Mouse (Mus musculus) liver, postnatal 0 days (tissue): ENCODE data around the gene Tmprss6. TPM values are rescaled to one million over a fixed set of nuclear protein-coding genes. Genes with fewer than 3 reads are reported as not detected.

ENCODE experiments used
- ATAC-seq: fragments of 200-750 bp; cut with Nextera tagmentation; 2 replicates; pipeline ENCODE4 v1.8.0; 2017; ENCODE audit warnings: mild to moderate bottlenecking, moderate library complexity
- DNase-seq: peaks from one replicate; pipeline ENCODE4 v3.0.0-alpha.2; 2016
- H3K27ac ChIP-seq: fragments of 300-500 bp; sonication (generic); 2 replicates; pipeline ENCODE4 v1.5.1; 2014; ENCODE audit warnings: antibody characterized with exemption, moderate library complexity, mild to moderate bottlenecking, low read depth
- H3K27me3 ChIP-seq: fragments of 300-500 bp; sonication (generic); 2 replicates; pipeline ENCODE4 v1.6.1; 2014; ENCODE audit warnings: low read length, control low read depth, mixed read lengths; ENCODE audit not compliant: insufficient read depth
- H3K36me3 ChIP-seq: fragments of 300-500 bp; sonication (generic); replicated peaks from 2 replicates; pipeline ENCODE4 v1.6.1; 2014; ENCODE audit warnings: mild to moderate bottlenecking, control low read depth, low read length, moderate library complexity, mixed read lengths; ENCODE audit not compliant: insufficient read depth
- H3K4me1 ChIP-seq: fragments of 300-500 bp; sonication (generic); 2 replicates; pipeline ENCODE4 v1.6.1; 2014; ENCODE audit warnings: antibody characterized with exemption, mild to moderate bottlenecking, control low read depth; ENCODE audit not compliant: insufficient read depth
- H3K4me2 ChIP-seq: fragments of 300-500 bp; sonication (generic); 2 replicates; pipeline ENCODE4 v1.6.1; 2014; ENCODE audit warnings: low read depth, mild to moderate bottlenecking, low read length, moderate library complexity, mixed read lengths
- H3K4me3 ChIP-seq: fragments of 300-500 bp; sonication (generic); 2 replicates; pipeline ENCODE4 v1.5.1; 2014; ENCODE audit warnings: low read depth, low read length
- H3K9ac ChIP-seq: fragments of 300-500 bp; sonication (generic); replicated peaks from 2 replicates; pipeline ENCODE4 v1.6.1; 2014; ENCODE audit warnings: mild to moderate bottlenecking, moderate library complexity
- H3K9me3 ChIP-seq: fragments of 300-500 bp; sonication (generic); 2 replicates; pipeline ENCODE4 v1.6.1; 2016; ENCODE audit warnings: mild to moderate bottlenecking, control low read depth, low read length, mixed read lengths
- CTCF ChIP-seq: sonication (generic); IDR thresholded peaks from 2 replicates; pipeline ENCODE4 v1.5.1; 2016; ENCODE audit warnings: antibody characterized with exemption, low read depth
- EP300 ChIP-seq: IDR thresholded peaks from 2 replicates; pipeline ENCODE4 v1.6.1; 2016; ENCODE audit warnings: antibody characterized with exemption, low read depth, mild to moderate bottlenecking
- WGBS: fragments of 180-500 bp; shearing (Covaris S2); extraction: QIAGEN DNeasy Blood & Tissue Kit; methylation state at CpG from one replicate; pipeline ENCODE4 v1.1.7; 2014; ENCODE audit not compliant: insufficient replicate concordance; 5-methylcytosine and 5-hydroxymethylcytosine counted together
- polyA plus RNA-seq: library from polyadenylated mRNA; unstranded; fragments of >200 nt; fragmentation: Nextera tagmentation; extraction: Ambion mirVana; gene quantifications from 2 replicates; pipeline ENCODE4 v1.2.1, GENCODE M21; 2015

Tmprss6 gene
- polyA plus RNA-seq, 1 experiment from 2014 or later: 80.3 TPM

DNA sequence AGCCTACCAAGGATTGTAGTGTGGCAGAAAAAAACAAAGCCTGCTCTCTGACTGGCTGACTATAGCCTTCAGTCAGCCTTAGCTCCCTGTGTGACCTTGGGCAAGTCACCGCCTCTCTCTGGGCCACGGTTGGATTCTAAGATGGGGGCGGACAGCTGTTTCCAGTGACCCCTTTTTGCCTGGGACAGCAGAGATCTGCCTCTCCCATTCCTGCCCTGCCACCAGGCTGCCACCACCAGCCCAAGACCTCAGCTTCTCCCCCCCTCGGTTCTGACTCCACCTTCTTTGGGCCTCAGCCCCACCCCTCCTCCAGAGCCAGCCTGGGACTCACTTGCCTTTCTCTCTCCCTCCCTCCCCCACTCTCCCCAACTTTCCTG, 30.4 kb downstream of the Tmprss6 start:
- TF ChIP-seq EP300 (no peak), CTCF (no peak)
- Histone ChIP-seq H3K4me3 (no peak overlapping the region), H3K9ac (no peak overlapping the region), H3K27me3 (peaks cover 3% of the 10 kb centered on the region; the same call in 1 of the 2 replicates), H3K27ac (peak overlapping the region; percentile 51; the same call in 1 of the 2 replicates), H3K4me2 (no peak overlapping the region), H3K9me3 (no peaks in the 10 kb centered on the region), H3K36me3 (peaks cover 11% of the 10 kb centered on the region; the same call in 1 of the 2 replicates), H3K4me1 (peaks cover 13% of the 10 kb centered on the region)
- ATAC-seq: no peak
- 50% methylated on average over 4 of the region's 4 CpGs for WGBS
- no peak for DNase-seq

- peak; percentile 13 for ATAC-seq
- WGBS: 45% methylated on average over 23 of the region's 23 CpGs
- Histone ChIP-seq H3K4me2 (peak overlapping the region; percentile 49), H3K4me3 (no peak overlapping the region), H3K36me3 (peaks cover 11% of the 10 kb centered on the region; the same call in 1 of the 2 replicates), H3K27me3 (peaks cover 3% of the 10 kb centered on the region; the same call in 1 of the 2 replicates), H3K9me3 (no peaks in the 10 kb centered on the region), H3K9ac (peak overlapping the region; percentile 55), H3K4me1 (peaks cover 17% of the 10 kb centered on the region), H3K27ac (peak overlapping the region; percentile 51)
- no peak for DNase-seq
- TF ChIP-seq EP300 (no peak), CTCF (no peak)
Measured at GRCm38 (mm10) chr15:78437237-78438017, 31.0 kb downstream of the Tmprss6 start.

- H3K27me3 ChIP-seq: peaks cover 3% of the 10 kb centered on the region; the same call in 1 of the 2 replicates
- no peak overlapping the region for H3K4me3 ChIP-seq
- H3K9me3 ChIP-seq: no peaks in the 10 kb centered on the region
- TF ChIP-seq EP300: no peak
- peak; percentile 44 for TF ChIP-seq CTCF
- 0 out of 2 replicates have a peak, but pooled peaks cover 6% of the 10 kb centered on the region for H3K36me3 ChIP-seq
- H3K27ac ChIP-seq: no peak overlapping the region
- H3K4me2 ChIP-seq: peak overlapping the region; percentile 49
- DNase-seq (peak; percentile 84), ATAC-seq (peak; percentile 74)
- peak overlapping the region; percentile 55 for H3K9ac ChIP-seq
- H3K4me1 ChIP-seq: peaks cover 19% of the 10 kb centered on the region
- WGBS: 23% methylated on average over 30 of the region's 32 CpGs
Measured at GRCm38 (mm10) chr15:78436380-78437192, 31.8 kb downstream of the Tmprss6 start.

DNA sequence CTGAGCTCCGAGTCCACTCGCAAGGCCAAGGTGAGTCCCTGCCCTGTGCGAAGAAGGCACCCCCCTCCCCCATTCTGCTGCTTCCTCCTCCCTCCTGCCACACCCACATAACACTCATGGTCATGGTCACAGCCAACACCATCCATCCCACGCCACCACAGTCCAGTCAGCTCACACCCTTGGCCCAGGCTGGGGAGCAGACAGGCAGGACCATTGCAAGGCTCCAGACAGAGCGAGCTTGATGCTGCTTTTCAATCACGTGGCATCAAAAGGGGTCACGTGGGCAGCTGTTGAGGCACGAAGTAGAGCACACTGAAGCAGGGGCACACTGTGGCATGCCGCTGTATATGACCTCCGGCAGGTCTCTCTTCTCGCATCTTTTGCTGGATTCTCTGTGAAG, 32.8 kb downstream of the Tmprss6 start:
- Histone ChIP-seq H3K9ac (no peak overlapping the region), H3K4me3 (no peak overlapping the region), H3K4me2 (no peak overlapping the region), H3K27ac (no peak overlapping the region), H3K9me3 (no peaks in the 10 kb centered on the region), H3K4me1 (peaks cover 19% of the 10 kb centered on the region), H3K27me3 (peaks cover 3% of the 10 kb centered on the region; the same call in 1 of the 2 replicates), H3K36me3 (0 out of 2 replicates have a peak, but pooled peaks cover 3% of the 10 kb centered on the region)
- ATAC-seq (no peak), DNase-seq (no peak)
- TF ChIP-seq EP300 (no peak), CTCF (no peak)
- 90% methylated on average over 11 of the region's 11 CpGs for WGBS

DNA sequence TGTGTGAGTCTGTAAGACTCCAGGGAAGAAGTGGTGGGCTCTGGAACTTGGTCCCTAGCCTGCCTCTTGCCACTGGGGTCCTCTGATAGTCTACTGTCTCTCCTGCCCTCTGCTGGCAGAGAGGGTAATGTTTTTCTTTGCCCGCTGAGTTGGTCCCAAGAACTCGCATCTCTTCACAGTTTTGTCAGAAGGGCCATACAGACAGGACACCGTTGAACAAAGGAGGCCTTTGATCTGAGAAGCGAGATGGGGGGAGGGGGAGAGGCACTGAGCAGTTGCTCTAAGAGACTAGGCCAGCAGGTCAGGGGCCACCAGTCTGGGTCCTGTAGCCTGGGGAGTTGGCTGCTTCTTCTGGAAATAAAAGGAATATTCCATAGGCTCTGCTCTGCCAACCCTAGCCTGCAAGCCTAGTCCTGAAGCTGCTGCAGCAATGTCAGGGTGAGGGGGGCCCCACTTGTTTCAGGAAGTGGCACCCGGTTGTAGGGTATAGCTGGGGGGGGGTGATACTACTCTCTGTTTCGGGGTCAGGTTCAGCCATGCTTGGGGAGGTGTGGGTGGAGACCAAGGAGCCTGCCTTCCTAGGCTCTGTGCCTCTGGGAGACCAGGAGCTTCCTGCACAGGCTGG, 33.4 kb downstream of the Tmprss6 start:
- WGBS: 36% methylated on average over 6 of the region's 6 CpGs
- ATAC-seq: no peak
- TF ChIP-seq CTCF (peak; percentile 74), EP300 (no peak)
- Histone ChIP-seq H3K9ac (no peak overlapping the region), H3K4me2 (no peak overlapping the region), H3K36me3 (0 out of 2 replicates have a peak, but pooled peaks cover 2% of the 10 kb centered on the region), H3K4me1 (peaks cover 19% of the 10 kb centered on the region), H3K27ac (no peak overlapping the region), H3K9me3 (no peaks in the 10 kb centered on the region), H3K27me3 (peaks cover 3% of the 10 kb centered on the region; the same call in 1 of the 2 replicates), H3K4me3 (no peak overlapping the region)
- DNase-seq: no peak
